Mouse (Mus musculus): ENCODE measurements around the gene Haus7. TPM values are rescaled to one million over a fixed set of nuclear protein-coding genes. Genes with fewer than 3 reads are reported as not detected.
"Not testable (repeated sequence)": the region's sequence is repeated elsewhere in the genome, so short reads cannot be mapped to it uniquely, and the experiment has no call there.

Gene Haus7
- polyA plus RNA-seq, 1 experiment = 0.72 TPM

GRCm38 (mm10) chrX:73441428-73441827 is 17.4 kb downstream of the Haus7 start:
- Histone ChIP-seq H3K4me3 (replicated peaks) (no peak overlapping the region), H3K27me3 (ENCODE audit: control insufficient read depth) (no peaks in the 10 kb centered on the region), H3K9me3 (ENCODE audit: control insufficient read depth, low read length) (no peaks in the 10 kb centered on the region), H3K4me1 (ENCODE audit: control insufficient read depth) (no peaks in the 10 kb centered on the region), H3K36me3 (ENCODE audit: control insufficient read depth) (peaks cover 26% of the 10 kb centered on the region)
- TF ChIP-seq GATA1 (IDR thresholded peaks at IDR 0.05; ENCODE audit: low read length) = no peak

GRCm38 (mm10) chrX:73435252-73435651 is 23.6 kb downstream of the Haus7 start, which contains the start of gene Trex2:
Gene Trex2 (minus strand): TSS chrX:73435344.
- H3K36me3 ChIP-seq (ENCODE audit: control insufficient read depth) = peaks cover 12% of the 10 kb centered on the region
- TF ChIP-seq GATA1 (IDR thresholded peaks at IDR 0.05; ENCODE audit: low read length) = no peak
- no peaks in the 10 kb centered on the region for H3K4me1 ChIP-seq (ENCODE audit: control insufficient read depth)
- H3K4me3 ChIP-seq (replicated peaks) = no peak within 1 kb of the TSS
- peaks cover 4% of the 10 kb centered on the region; the same call in 1 of the 2 replicates for H3K27me3 ChIP-seq (ENCODE audit: control insufficient read depth)
- H3K9me3 ChIP-seq (ENCODE audit: control insufficient read depth, low read length) = no peaks in the 10 kb centered on the region

- no peak overlapping the region for H3K4me3 ChIP-seq (replicated peaks)
- no peaks in the 10 kb centered on the region for H3K9me3 ChIP-seq (ENCODE audit: control insufficient read depth, low read length)
- peaks cover 12% of the 10 kb centered on the region for H3K36me3 ChIP-seq (ENCODE audit: control insufficient read depth)
- H3K4me1 ChIP-seq (ENCODE audit: control insufficient read depth) = no peaks in the 10 kb centered on the region
- TF ChIP-seq TAL1 (IDR thresholded peaks at IDR 0.05; ENCODE audit: low read length) = no peak
- H3K27me3 ChIP-seq (ENCODE audit: control insufficient read depth) = peaks cover 6% of the 10 kb centered on the region; the same call in 1 of the 2 replicates
Observed at GRCm38 (mm10) chrX:73432850-73433249, 26.0 kb downstream of the Haus7 start.

GRCm38 (mm10) chrX:73430036-73430435 is 28.8 kb downstream of the Haus7 start:
- H3K9me3 ChIP-seq (ENCODE audit: control insufficient read depth, low read length) = no peaks in the 10 kb centered on the region
- H3K4me3 ChIP-seq (replicated peaks) = no peak overlapping the region
- TF ChIP-seq GATA1 (IDR thresholded peaks at IDR 0.05; ENCODE audit: low read length) (no peak), TAL1 (IDR thresholded peaks at IDR 0.05; ENCODE audit: low read length) (no peak)
- H3K36me3 ChIP-seq (ENCODE audit: control insufficient read depth) = no peaks in the 10 kb centered on the region
- no peaks in the 10 kb centered on the region for H3K4me1 ChIP-seq (ENCODE audit: control insufficient read depth)
- H3K27me3 ChIP-seq (ENCODE audit: control insufficient read depth) = peaks cover 6% of the 10 kb centered on the region; the same call in 1 of the 2 replicates

GRCm38 (mm10) chrX:73412767-73413166 is 46.1 kb downstream of the Haus7 start:
- Histone ChIP-seq H3K4me1 (ENCODE audit: control insufficient read depth) (no peaks in the 10 kb centered on the region), H3K27me3 (ENCODE audit: control insufficient read depth) (peaks cover 8% of the 10 kb centered on the region), H3K36me3 (ENCODE audit: control insufficient read depth) (no peaks in the 10 kb centered on the region), H3K4me3 (replicated peaks) (no peak overlapping the region), H3K9me3 (ENCODE audit: control insufficient read depth, low read length) (no peaks in the 10 kb centered on the region)
- TF ChIP-seq TAL1 (IDR thresholded peaks at IDR 0.05; ENCODE audit: low read length) (no peak), GATA1 (IDR thresholded peaks at IDR 0.05; ENCODE audit: low read length) (no peak)

GRCm38 (mm10) chrX:73410880-73411517 is 47.8 kb downstream of the Haus7 start, which contains the start of gene Zfp92:
Gene Zfp92 (plus strand): TSS chrX:73411096.
- Histone ChIP-seq H3K9me3 (ENCODE audit: control insufficient read depth, low read length) (no peaks in the 10 kb centered on the region), H3K4me1 (ENCODE audit: control insufficient read depth) (no peaks in the 10 kb centered on the region), H3K27me3 (ENCODE audit: control insufficient read depth) (peaks cover 8% of the 10 kb centered on the region), H3K4me3 (replicated peaks) (no peak within 1 kb of the TSS), H3K36me3 (ENCODE audit: control insufficient read depth) (no peaks in the 10 kb centered on the region)
- TF ChIP-seq TAL1 (IDR thresholded peaks at IDR 0.05; ENCODE audit: low read length) = no peak
- TF ChIP-seq GATA1 (IDR thresholded peaks at IDR 0.05; ENCODE audit: low read length) = no peak

GRCm38 (mm10) chrX:73401616-73402015 is 57.2 kb downstream of the Haus7 start:
- no peak for TF ChIP-seq TAL1 (IDR thresholded peaks at IDR 0.05; ENCODE audit: low read length)
- no peak for TF ChIP-seq GATA1 (IDR thresholded peaks at IDR 0.05; ENCODE audit: low read length)
- Histone ChIP-seq H3K9me3 (ENCODE audit: control insufficient read depth, low read length) (peaks cover 6% of the 10 kb centered on the region), H3K36me3 (ENCODE audit: control insufficient read depth) (no peaks in the 10 kb centered on the region)

GRCm38 (mm10) chrX:73400951-73401350 is 57.9 kb downstream of the Haus7 start:
- Histone ChIP-seq H3K4me1 (ENCODE audit: control insufficient read depth) (no peaks in the 10 kb centered on the region), H3K4me3 (replicated peaks) (no peak overlapping the region), H3K36me3 (ENCODE audit: control insufficient read depth) (no peaks in the 10 kb centered on the region), H3K9me3 (ENCODE audit: control insufficient read depth, low read length) (peaks cover 6% of the 10 kb centered on the region), H3K27me3 (ENCODE audit: control insufficient read depth) (peaks cover 2% of the 10 kb centered on the region; the same call in 1 of the 2 replicates)
- no peak for TF ChIP-seq GATA1 (IDR thresholded peaks at IDR 0.05; ENCODE audit: low read length)

More at GRCm38 (mm10) chrX:73401616-73402015, 57.2 kb downstream of the Haus7 start:
- no peak overlapping the region for H3K4me3 ChIP-seq (replicated peaks)
- H3K27me3 ChIP-seq (ENCODE audit: control insufficient read depth) = peaks cover 2% of the 10 kb centered on the region; the same call in 1 of the 2 replicates
- H3K4me1 ChIP-seq (ENCODE audit: control insufficient read depth) = no peaks in the 10 kb centered on the region

GRCm38 (mm10) chrX:73398636-73399035 is 60.2 kb downstream of the Haus7 start, which contains the start of gene Gm18336:
Gene Gm18336 (minus strand): TSS chrX:73398736.
- H3K4me3 ChIP-seq (replicated peaks); H3K36me3 ChIP-seq (ENCODE audit: control insufficient read depth); H3K9me3 ChIP-seq (ENCODE audit: control insufficient read depth, low read length); H3K4me1 ChIP-seq (ENCODE audit: control insufficient read depth); H3K27me3 ChIP-seq (ENCODE audit: control insufficient read depth): not testable (repeated sequence)

GRCm38 (mm10) chrX:73396446-73396845 is 62.4 kb downstream of the Haus7 start:
- no peak for TF ChIP-seq GATA1 (IDR thresholded peaks at IDR 0.05; ENCODE audit: low read length)
- no peak for TF ChIP-seq TAL1 (IDR thresholded peaks at IDR 0.05; ENCODE audit: low read length)

More at GRCm38 (mm10) chrX:73396446-73396845, 62.4 kb downstream of the Haus7 start:
- Histone ChIP-seq H3K36me3 (ENCODE audit: control insufficient read depth) (no peaks in the 10 kb centered on the region), H3K9me3 (ENCODE audit: control insufficient read depth, low read length) (peaks cover 6% of the 10 kb centered on the region), H3K27me3 (ENCODE audit: control insufficient read depth) (peaks cover 4% of the 10 kb centered on the region), H3K4me3 (replicated peaks) (no peak overlapping the region), H3K4me1 (ENCODE audit: control insufficient read depth) (no peaks in the 10 kb centered on the region)
